Mouse (Mus musculus): ENCODE measurements around the gene Trp63. TPM values are rescaled to one million over a fixed set of nuclear protein-coding genes. Genes with fewer than 3 reads are reported as not detected.

Trp63 gene
- polyA plus RNA-seq, 1 experiment from 2014 or later = 1.5 TPM

DNA sequence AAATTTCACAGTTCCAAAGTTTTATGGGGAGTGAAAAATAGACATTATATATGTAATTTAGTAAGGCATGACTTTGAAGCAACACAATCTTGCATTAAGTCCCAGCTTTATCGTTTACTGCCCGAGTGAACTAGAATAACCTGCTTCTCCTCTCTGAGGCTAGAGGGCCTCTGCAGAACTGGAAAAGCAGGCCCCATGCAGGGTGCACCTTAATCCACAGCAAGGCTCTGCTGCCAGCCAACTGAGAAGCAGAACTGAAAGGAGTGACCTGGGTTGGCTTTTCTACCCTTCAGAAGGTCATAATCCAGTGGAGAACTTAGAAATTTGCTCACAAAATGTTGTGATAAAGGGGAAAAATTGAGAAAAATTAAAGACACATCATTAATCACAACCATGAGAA is 74.5 kb downstream of the Trp63 start:
- peak; percentile 59; the same call in 1 of the 2 replicates for ATAC-seq (ENCODE audit: low FRiP score, low TSS enrichment)
- Histone ChIP-seq H3K9ac (replicated peaks; ENCODE audit: low read length) (no peak overlapping the region), H3K9me3 (ENCODE audit: low read length) (no peaks in the 10 kb centered on the region), H3K27ac (ENCODE audit: low read length) (no peak overlapping the region), H3K27me3 (ENCODE audit: insufficient read depth, low read length) (no peaks in the 10 kb centered on the region), H3K36me3 (ENCODE audit: insufficient read depth, low read length) (no peaks in the 10 kb centered on the region), H3K4me3 (ENCODE audit: low read length) (no peak overlapping the region), H3K4me1 (ENCODE audit: insufficient read depth, low read length) (no peaks in the 10 kb centered on the region), H3K4me2 (replicated peaks; ENCODE audit: low read depth, low read length) (no peak overlapping the region)
- WGBS = 70% methylated on average over 2 of the region's 2 CpGs

DNA sequence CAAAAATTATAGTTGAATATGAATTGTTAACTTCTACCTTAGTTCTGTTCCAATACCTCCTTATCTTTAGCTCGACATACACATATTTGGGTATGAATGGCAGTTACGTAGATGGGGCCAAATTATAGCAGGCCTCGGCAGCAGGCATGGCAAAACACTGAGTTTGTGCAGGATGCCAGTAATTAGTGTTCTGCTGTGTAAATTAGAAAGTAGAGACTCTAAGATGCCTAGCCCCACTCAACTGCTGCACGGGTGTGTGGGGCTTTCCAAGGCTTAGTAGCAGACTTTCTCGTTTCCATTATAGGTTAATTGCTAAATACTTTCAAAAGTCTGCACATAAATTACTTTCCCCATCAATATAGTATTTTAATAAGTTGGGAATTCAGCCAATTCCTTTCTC is 82.0 kb downstream of the Trp63 start:
- Histone ChIP-seq H3K9ac (replicated peaks; ENCODE audit: low read length) (no peak overlapping the region), H3K4me3 (ENCODE audit: low read length) (no peak overlapping the region), H3K27me3 (ENCODE audit: insufficient read depth, low read length) (no peaks in the 10 kb centered on the region), H3K9me3 (ENCODE audit: low read length) (no peaks in the 10 kb centered on the region), H3K27ac (ENCODE audit: low read length) (no peak overlapping the region), H3K36me3 (ENCODE audit: insufficient read depth, low read length) (no peaks in the 10 kb centered on the region), H3K4me1 (ENCODE audit: insufficient read depth, low read length) (no peaks in the 10 kb centered on the region), H3K4me2 (replicated peaks; ENCODE audit: low read depth, low read length) (no peak overlapping the region)
- 78% methylated on average over 5 of the region's 5 CpGs for WGBS
- no peak for ATAC-seq (ENCODE audit: low FRiP score, low TSS enrichment)

DNA sequence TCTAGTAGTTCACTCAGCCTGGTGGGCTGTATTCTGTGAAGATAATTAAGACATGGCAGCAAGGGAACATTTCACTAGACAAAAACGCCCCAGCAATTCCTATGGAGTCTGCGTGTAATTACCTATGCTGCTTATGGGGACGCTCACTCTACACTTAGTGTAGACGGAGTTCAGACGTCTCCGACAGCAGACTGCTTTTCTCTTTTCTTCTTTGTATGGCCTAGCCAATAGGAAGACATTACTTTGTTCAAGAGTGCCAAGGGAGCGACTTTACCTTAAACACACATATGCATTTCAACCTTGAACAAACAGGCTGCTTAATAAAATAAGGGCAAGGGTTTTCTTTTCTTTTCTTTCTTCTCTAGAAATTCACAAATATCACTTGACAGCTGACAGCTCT is 91.0 kb downstream of the Trp63 start:
- Histone ChIP-seq H3K4me3 (ENCODE audit: low read length) (no peak overlapping the region), H3K9ac (replicated peaks; ENCODE audit: low read length) (no peak overlapping the region), H3K36me3 (ENCODE audit: insufficient read depth, low read length) (no peaks in the 10 kb centered on the region), H3K4me1 (ENCODE audit: insufficient read depth, low read length) (no peaks in the 10 kb centered on the region), H3K27me3 (ENCODE audit: insufficient read depth, low read length) (no peaks in the 10 kb centered on the region), H3K9me3 (ENCODE audit: low read length) (no peaks in the 10 kb centered on the region), H3K4me2 (replicated peaks; ENCODE audit: low read depth, low read length) (no peak overlapping the region), H3K27ac (ENCODE audit: low read length) (no peak overlapping the region)
- 81% methylated on average over 7 of the region's 7 CpGs for WGBS
- ATAC-seq (ENCODE audit: low FRiP score, low TSS enrichment) = no peak

DNA sequence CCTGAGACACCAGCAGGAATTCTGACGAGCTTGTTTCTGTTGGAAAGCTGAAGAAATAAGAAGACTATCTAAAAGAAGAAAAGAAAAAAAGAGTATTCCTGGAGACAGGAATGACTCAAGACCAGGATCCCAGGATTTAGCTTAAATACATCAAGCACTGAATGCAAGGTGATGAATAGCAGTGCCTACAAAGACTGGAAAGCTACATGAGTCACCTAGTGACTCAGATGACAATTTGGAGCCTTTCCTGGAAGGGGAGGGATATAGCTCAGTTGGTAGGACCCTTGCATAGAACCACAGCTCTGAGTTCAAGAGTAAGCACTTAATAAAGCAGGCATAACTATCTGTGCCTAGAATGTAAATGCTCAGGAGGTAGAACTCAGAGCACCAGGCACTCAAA is 93.9 kb downstream of the Trp63 start:
- no peaks in the 10 kb centered on the region for H3K9me3 ChIP-seq (ENCODE audit: low read length)
- H3K27me3 ChIP-seq (ENCODE audit: insufficient read depth, low read length) = no peaks in the 10 kb centered on the region
- no peak overlapping the region for H3K9ac ChIP-seq (replicated peaks; ENCODE audit: low read length)
- 62% methylated on average over 1 of the region's 1 CpGs for WGBS
- no peak overlapping the region for H3K4me3 ChIP-seq (ENCODE audit: low read length)
- H3K4me2 ChIP-seq (replicated peaks; ENCODE audit: low read depth, low read length) = no peak overlapping the region
- no peak for ATAC-seq (ENCODE audit: low FRiP score, low TSS enrichment)
- no peaks in the 10 kb centered on the region for H3K4me1 ChIP-seq (ENCODE audit: insufficient read depth, low read length)
- no peaks in the 10 kb centered on the region for H3K36me3 ChIP-seq (ENCODE audit: insufficient read depth, low read length)
- no peak overlapping the region for H3K27ac ChIP-seq (ENCODE audit: low read length)

DNA sequence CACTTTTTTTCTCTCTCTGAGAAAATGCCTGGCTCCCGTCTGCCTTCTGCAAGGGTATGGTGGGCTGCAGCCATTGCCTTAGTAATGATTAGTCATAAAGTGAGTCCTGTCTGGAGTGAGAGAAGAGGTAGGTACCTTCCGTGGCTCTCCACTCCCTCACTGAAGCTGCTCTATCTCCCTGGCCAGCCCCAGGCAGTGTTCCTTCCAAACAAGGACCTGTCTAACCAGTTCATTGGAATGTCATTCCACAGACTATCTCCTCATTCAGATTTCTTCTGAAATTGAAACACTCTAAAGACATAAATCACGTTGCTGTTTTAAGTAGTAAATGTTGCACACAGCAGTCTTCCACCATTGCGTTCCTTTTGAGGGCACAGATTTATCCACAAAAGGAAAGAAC is 96.4 kb downstream of the Trp63 start:
- Histone ChIP-seq H3K27ac (ENCODE audit: low read length) (no peak overlapping the region), H3K9ac (replicated peaks; ENCODE audit: low read length) (no peak overlapping the region), H3K27me3 (ENCODE audit: insufficient read depth, low read length) (no peaks in the 10 kb centered on the region), H3K36me3 (ENCODE audit: insufficient read depth, low read length) (no peaks in the 10 kb centered on the region), H3K9me3 (ENCODE audit: low read length) (no peaks in the 10 kb centered on the region), H3K4me1 (ENCODE audit: insufficient read depth, low read length) (no peaks in the 10 kb centered on the region), H3K4me3 (ENCODE audit: low read length) (no peak overlapping the region), H3K4me2 (replicated peaks; ENCODE audit: low read depth, low read length) (no peak overlapping the region)
- 48% methylated on average over 4 of the region's 4 CpGs for WGBS
- no peak for ATAC-seq (ENCODE audit: low FRiP score, low TSS enrichment)

DNA sequence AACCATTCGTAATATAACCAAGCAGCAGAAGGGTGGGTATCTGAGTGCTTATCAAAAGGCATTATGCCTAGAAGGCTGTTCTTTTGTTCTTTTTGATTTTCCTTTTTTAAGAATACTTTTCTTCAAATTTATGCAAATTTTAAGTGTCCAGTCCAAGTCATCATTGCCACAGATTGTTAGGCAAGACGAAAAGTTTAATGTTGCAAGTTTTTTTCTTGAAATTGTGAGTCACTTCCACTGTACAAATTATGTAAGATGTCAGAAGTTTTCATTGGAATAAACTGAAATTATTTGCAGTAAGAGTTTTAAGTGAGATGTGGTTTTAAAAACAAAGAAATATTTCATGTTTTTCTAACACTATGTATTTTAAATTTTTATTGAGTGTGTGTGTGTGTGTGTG is 100.7 kb downstream of the Trp63 start:
- H3K27ac ChIP-seq (ENCODE audit: low read length) = no peak overlapping the region
- no peaks in the 10 kb centered on the region for H3K4me1 ChIP-seq (ENCODE audit: insufficient read depth, low read length)
- H3K9me3 ChIP-seq (ENCODE audit: low read length) = no peaks in the 10 kb centered on the region
- H3K4me2 ChIP-seq (replicated peaks; ENCODE audit: low read depth, low read length) = no peak overlapping the region
- no peaks in the 10 kb centered on the region for H3K27me3 ChIP-seq (ENCODE audit: insufficient read depth, low read length)
- no peak overlapping the region for H3K4me3 ChIP-seq (ENCODE audit: low read length)
- H3K9ac ChIP-seq (replicated peaks; ENCODE audit: low read length) = no peak overlapping the region
- ATAC-seq (ENCODE audit: low FRiP score, low TSS enrichment) = no peak
- 83% methylated on average over 2 of the region's 2 CpGs for WGBS
- no peaks in the 10 kb centered on the region for H3K36me3 ChIP-seq (ENCODE audit: insufficient read depth, low read length)

DNA sequence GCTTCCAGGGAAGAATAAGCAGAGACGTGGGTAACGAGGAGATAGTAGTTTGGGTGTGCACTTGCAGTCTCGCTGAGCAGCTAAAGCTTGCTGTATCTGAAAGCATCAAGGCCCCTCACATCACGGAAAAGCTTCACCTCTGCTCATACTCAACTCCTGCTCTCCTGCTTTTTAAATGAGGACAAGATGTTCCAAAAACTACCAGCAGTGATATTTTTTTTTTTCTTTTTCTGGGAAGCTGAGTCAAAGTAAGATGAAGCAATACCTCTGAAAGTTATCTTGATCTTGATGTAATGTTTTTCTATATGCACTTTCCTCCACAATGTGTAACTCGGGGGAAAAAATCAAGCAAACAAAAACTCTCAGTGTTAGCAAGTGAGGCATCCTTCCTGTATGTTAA is 102.9 kb downstream of the Trp63 start:
- WGBS = 71% methylated on average over 5 of the region's 5 CpGs
- H3K4me3 ChIP-seq (ENCODE audit: low read length) = no peak overlapping the region
- no peak for ATAC-seq (ENCODE audit: low FRiP score, low TSS enrichment)
- H3K36me3 ChIP-seq (ENCODE audit: insufficient read depth, low read length) = no peaks in the 10 kb centered on the region
- no peak overlapping the region for H3K27ac ChIP-seq (ENCODE audit: low read length)
- no peak overlapping the region for H3K9ac ChIP-seq (replicated peaks; ENCODE audit: low read length)
- no peak overlapping the region for H3K4me2 ChIP-seq (replicated peaks; ENCODE audit: low read depth, low read length)
- no peaks in the 10 kb centered on the region for H3K4me1 ChIP-seq (ENCODE audit: insufficient read depth, low read length)
- H3K9me3 ChIP-seq (ENCODE audit: low read length) = no peaks in the 10 kb centered on the region
- no peaks in the 10 kb centered on the region for H3K27me3 ChIP-seq (ENCODE audit: insufficient read depth, low read length)

DNA sequence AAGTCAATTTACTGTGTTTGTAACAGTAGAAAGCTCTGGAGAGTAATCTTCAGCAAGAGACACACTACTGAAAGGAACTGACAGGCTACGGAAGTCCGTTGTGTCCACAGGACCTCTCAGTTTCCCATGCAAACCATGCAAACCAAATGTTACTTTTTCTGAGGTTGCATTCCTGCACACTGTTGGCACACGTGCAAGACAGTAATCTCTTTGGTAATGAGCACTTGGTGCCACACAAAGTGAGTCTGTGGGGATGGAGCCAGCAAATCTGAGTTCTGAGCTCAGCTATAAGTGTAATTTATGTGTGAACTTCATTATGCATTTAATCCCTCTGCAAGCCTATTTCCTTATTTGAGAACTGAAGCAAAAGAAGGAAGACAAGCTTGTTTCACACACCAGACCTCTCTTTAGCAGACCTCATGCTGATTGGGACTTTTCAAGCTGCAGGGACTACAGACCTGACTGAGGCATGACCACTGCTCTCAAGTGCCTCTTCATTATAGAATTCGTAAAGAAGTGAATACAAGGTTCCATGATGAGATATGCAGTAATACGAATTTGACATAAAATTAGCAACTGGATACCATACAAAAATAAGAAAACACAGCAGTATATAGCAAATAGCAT is 109.2 kb downstream of the Trp63 start:
- no peaks in the 10 kb centered on the region for H3K9me3 ChIP-seq (ENCODE audit: low read length)
- 78% methylated on average over 5 of the region's 5 CpGs for WGBS
- H3K4me3 ChIP-seq (ENCODE audit: low read length) = no peak overlapping the region
- no peaks in the 10 kb centered on the region for H3K27me3 ChIP-seq (ENCODE audit: insufficient read depth, low read length)
- H3K4me1 ChIP-seq (ENCODE audit: insufficient read depth, low read length) = no peaks in the 10 kb centered on the region
- H3K36me3 ChIP-seq (ENCODE audit: insufficient read depth, low read length) = no peaks in the 10 kb centered on the region
- no peak overlapping the region for H3K27ac ChIP-seq (ENCODE audit: low read length)
- no peak for ATAC-seq (ENCODE audit: low FRiP score, low TSS enrichment)
- no peak overlapping the region for H3K9ac ChIP-seq (replicated peaks; ENCODE audit: low read length)
- no peak overlapping the region for H3K4me2 ChIP-seq (replicated peaks; ENCODE audit: low read depth, low read length)

DNA sequence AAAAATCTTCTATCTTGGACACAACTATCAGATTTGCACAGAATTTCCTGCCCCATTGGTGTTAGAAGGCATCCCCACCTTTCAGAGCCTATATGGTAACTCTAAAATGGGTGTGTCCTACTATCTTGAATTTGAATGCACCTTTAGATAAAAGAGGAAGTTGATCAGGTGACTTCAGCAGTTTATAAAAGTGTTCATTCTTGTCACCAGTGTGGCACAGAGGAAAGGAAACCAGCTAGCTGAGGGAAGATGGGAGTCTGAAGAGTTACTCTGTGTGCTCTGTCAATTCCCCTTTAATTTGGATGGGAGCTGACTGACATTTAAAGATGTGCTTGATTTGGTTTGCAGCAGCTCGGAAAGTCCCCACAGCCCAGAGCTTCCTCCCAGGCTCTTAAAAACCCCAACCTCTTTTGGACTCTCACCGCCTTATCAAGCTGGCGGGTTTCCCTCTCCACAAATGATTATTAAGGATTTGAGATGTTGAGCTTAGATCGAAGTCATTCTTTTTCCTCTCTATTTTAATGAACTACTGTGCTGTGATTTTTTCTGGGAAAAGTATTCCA is 114.2 kb downstream of the Trp63 start:
- 0 out of 2 replicates have a peak, but pooled peaks cover under 1% of the 10 kb centered on the region for H3K4me1 ChIP-seq (ENCODE audit: insufficient read depth, low read length)
- no peak overlapping the region for H3K27ac ChIP-seq (ENCODE audit: low read length)
- no peaks in the 10 kb centered on the region for H3K9me3 ChIP-seq (ENCODE audit: low read length)
- no peak overlapping the region for H3K4me3 ChIP-seq (ENCODE audit: low read length)
- H3K4me2 ChIP-seq (replicated peaks; ENCODE audit: low read depth, low read length) = no peak overlapping the region
- ATAC-seq (ENCODE audit: low FRiP score, low TSS enrichment) = no peak
- H3K9ac ChIP-seq (replicated peaks; ENCODE audit: low read length) = no peak overlapping the region
- no peaks in the 10 kb centered on the region for H3K36me3 ChIP-seq (ENCODE audit: insufficient read depth, low read length)
- WGBS = 84% methylated on average over 4 of the region's 4 CpGs
- H3K27me3 ChIP-seq (ENCODE audit: insufficient read depth, low read length) = no peaks in the 10 kb centered on the region

DNA sequence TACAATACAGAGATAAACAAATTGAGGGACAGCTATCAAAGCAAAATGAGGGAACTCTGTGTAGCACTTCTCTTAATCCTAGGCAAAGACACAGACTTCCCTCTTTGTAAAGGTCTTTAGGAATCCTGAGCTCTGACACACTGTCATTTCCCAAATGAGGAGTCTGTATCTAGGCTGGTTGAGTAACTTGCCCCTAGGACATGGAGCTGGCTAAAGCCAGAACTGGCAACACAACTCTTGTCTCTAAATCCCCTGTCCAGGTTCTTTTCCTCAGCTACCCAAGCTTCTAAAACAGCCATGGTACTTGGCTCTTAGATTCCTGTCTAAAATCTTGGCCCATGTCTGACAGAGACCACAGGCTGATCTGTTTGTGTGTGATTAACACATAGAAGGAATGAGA is 116.1 kb downstream of the Trp63 start:
- no peaks in the 10 kb centered on the region for H3K9me3 ChIP-seq (ENCODE audit: low read length)
- H3K27ac ChIP-seq (ENCODE audit: low read length) = no peak overlapping the region
- no peak overlapping the region for H3K4me3 ChIP-seq (ENCODE audit: low read length)
- no peaks in the 10 kb centered on the region for H3K36me3 ChIP-seq (ENCODE audit: insufficient read depth, low read length)
- H3K27me3 ChIP-seq (ENCODE audit: insufficient read depth, low read length) = no peaks in the 10 kb centered on the region
- H3K9ac ChIP-seq (replicated peaks; ENCODE audit: low read length) = no peak overlapping the region
- ATAC-seq (ENCODE audit: low FRiP score, low TSS enrichment) = no peak
- 0 out of 2 replicates have a peak, but pooled peaks cover 3% of the 10 kb centered on the region for H3K4me1 ChIP-seq (ENCODE audit: insufficient read depth, low read length)
- H3K4me2 ChIP-seq (replicated peaks; ENCODE audit: low read depth, low read length) = no peak overlapping the region

Measured in kidney, embryonic 16.5 days (tissue).